Mouse (Mus musculus): ENCODE data around the gene Rdh19.
"Not testable (repeated sequence)": the region's sequence is repeated elsewhere in the genome, so short reads cannot be mapped to it uniquely, and the experiment has no call there.

Gene Rdh19

DNA sequence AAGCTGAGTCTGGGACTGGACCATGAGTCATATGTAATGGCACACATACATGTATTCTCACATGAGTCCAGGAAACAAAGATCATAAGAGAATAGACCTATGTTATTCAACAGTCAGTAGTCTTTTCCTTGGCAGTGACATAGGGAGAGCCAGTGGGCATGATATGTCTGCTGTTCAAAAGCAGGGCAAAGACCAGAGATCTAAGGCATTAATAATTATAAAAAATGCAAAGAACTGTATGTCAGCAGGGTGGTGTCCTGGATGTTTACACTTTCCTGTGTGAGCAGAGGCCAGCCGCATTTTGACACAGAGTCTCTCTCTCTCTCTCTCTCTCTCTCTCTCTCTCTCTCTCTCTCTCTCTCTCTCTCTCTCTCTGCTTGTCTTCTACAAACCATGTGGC, at the start of gene Rdh19:
TSS of gene Rdh19 (plus strand) at position 301 of the 400 bp plus-strand sequence.
- no peak for DNase-seq (ENCODE audit: low read depth)

DNA sequence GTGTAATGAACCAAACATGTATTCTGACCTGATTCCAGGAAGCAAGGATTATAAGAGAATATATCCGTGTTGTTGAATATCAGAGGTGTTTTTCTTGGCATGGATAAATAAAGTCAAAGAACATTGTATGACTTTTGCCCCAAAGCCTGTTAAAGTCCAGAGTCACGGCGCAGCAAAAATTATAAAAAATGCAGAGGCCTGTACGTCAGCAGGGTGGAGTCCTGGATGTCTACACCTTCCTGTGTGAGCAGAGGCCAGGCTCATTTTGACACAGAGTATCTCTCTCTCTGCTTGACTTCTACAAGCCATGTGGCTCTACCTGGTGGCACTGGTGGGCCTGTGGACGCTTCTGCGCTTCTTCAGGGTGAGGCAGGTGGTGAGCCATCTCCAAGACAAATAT, 48.8 kb upstream of the Rdh19 start, which contains the start of gene Rdh16:
TSS of gene Rdh16 (plus strand) at position 262 of the 400 bp plus-strand sequence.
- no peak for DNase-seq (ENCODE audit: low read depth)

DNA sequence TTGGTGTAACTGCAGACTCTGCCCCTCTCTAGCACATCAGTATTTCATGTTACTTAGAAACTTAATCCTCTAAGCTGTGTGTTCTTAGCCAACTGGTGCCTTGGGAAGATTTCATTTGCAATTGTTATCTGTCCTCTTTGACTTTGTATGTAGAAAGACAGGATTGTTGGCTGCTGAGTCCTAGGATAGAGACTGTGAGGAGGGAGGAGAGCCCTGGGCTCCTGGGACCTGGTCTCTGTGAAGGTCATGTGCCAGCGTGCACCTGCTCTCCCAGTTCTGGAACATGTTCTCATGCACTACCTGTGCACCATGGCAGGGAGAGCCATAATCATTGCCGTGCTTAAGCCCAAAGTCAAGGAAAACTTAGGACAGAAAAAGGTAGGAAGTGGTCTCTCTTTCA, 48.1 kb upstream of the Rdh19 start:
- no peak for DNase-seq (ENCODE audit: low read depth)

GRCm38 (mm10) chr10:127802236-127802635, 47.5 kb upstream of the Rdh19 start:
- DNase-seq (ENCODE audit: low read depth) = no peak

- DNase-seq (ENCODE audit: low read depth) = no peak
These were observed 45.3 kb upstream of the Rdh19 start for GRCm38 (mm10) chr10:127804416-127804815.

- DNase-seq (ENCODE audit: low read depth) = no peak
These were observed 33.8 kb upstream of the Rdh19 start for GRCm38 (mm10) chr10:127815888-127816287.

DNA sequence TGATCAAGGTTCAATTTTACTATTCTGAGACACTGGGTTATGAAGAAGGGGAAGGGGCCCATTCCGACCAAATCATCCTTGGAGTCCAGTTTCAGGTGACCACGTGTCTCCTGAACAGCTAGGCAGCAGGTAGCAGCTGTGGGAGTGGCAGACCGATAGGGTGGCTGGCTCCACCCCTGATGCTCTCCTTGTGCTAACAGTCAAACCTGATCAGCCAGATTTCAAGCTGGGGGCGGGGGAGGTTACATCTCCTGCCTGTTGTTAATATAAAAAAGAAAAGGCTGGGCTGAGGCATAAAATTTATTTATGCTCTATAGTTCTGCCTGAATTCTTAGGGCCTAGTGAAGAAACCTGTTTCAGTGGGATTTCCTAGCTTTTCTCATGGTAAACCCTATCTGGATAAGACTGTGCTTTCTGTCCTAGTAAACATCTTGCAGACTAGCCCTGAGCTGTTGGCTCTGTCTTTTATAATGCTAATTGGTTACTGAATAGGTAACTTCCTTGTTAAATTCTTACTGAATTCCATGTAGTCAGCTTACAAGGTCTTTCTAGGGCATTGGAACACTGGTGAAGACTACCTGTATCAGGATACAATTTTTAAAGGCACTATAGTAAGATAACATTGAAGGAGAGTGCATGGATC, 32.3 kb upstream of the Rdh19 start:
- DNase-seq (ENCODE audit: low read depth) = not testable (repeated sequence)

DNA sequence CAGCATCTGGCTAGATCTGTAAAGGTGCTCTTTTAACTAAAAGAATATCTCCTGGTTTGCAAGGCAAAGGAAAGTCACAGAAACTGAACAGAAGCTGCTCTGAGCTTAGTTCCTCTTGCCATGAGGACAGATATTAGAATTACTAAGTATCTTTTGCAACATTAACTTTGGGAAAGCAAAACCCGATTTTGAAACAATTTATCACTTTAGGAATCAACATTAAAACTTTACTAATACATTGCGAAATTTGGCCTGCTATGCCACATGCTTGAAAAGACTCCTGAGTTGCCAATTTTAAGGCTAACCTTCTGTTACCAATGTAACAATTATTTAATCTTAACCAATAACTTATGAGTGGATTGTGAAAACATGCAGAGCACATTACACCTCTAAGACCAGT, 27.9 kb upstream of the Rdh19 start:
- DNase-seq (ENCODE audit: low read depth) = not testable (repeated sequence)

DNA sequence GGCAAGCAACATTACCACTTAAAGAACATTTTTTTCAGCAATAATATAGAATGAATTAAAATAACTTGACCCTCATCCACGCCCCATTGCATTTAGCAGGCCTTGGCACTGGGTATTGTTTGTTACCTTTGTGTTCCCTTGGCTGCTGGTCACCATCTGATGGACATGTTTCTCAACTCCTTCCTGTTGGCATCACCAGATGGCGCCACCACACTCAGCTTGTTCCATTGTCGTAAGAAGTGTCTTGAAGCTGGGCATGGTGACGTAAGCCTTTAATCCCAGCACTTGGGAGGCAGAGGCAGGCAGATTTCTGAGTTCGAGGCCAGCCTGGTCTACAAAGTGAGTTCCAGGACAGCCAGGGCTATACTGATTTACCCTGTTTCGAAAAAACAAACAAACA, 24.3 kb upstream of the Rdh19 start:
- DNase-seq (ENCODE audit: low read depth) = peak; percentile 22

GRCm38 (mm10) chr10:127829121-127829520, 20.6 kb upstream of the Rdh19 start:
- no peak for DNase-seq (ENCODE audit: low read depth)

GRCm38 (mm10) chr10:127834186-127834585, 15.5 kb upstream of the Rdh19 start:
- DNase-seq (ENCODE audit: low read depth) = not testable (repeated sequence)

- no peak for DNase-seq (ENCODE audit: low read depth)
These were observed 14.4 kb upstream of the Rdh19 start for GRCm38 (mm10) chr10:127835292-127835691.

GRCm38 (mm10) chr10:127837793-127838192, 11.9 kb upstream of the Rdh19 start:
- not testable (repeated sequence) for DNase-seq (ENCODE audit: low read depth)

DNA sequence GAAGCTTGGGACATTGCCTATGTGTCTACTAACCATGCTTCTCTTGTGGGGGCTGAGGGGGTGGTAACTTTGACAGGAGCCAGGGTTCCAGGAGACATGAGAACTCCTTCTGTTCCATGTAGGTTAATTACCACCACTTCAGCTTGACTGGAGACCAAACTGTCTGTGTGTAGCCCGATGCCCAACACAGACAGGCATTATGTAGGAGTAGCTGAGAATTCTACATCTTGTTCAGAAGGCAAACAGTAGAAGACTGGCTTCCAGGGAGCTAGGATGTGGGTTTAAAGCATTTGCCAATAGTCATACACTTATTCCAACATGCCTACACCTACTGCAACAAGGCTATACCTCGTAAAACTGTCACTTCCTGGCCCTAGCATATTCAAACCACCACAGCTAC, 11.2 kb upstream of the Rdh19 start:
- no peak for DNase-seq (ENCODE audit: low read depth)

DNA sequence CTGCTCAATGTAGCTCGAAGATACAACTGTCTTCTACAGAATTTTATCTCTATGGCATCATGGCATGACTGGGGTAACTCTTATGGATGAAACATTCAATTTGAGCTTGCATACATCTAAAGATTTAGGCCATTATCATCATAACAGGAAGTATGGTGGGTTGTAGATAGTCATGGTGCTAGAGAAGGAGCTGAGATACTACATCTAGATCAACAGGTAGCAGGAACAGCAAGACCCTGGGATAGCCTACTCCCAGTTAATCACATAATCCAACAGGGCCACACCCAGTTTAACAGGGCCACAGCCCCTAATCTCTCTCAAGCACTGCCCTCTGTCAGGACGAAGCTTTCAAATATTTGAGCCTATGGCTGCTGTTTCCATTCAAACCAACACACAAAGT, 9.0 kb upstream of the Rdh19 start:
- DNase-seq (ENCODE audit: low read depth) = no peak

GRCm38 (mm10) chr10:127845945-127846344, 3.8 kb upstream of the Rdh19 start:
- DNase-seq (ENCODE audit: low read depth) = not testable (repeated sequence)

GRCm38 (mm10) chr10:127848089-127848488, 1.6 kb upstream of the Rdh19 start:
- no peak for DNase-seq (ENCODE audit: low read depth)

DNA sequence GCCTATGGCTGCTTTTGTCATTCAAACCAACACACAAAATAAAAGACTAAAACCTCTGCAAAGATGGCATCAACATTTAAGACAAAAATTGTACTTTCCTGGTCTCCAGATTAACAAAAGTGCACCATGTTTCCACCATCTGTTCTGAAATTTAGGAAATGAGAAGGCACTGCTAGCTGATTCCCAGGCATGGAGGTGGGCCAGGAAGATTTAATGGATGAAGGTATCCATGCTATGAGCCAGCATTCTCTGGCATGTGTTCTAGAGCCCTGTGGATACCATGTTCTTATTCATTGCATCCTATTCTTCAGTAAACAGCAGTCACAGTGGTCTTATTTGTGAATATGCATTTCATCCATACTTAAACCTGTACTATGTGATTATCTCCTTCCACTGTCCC, 6.6 kb downstream of the Rdh19 start:
- DNase-seq (ENCODE audit: low read depth) = no peak

GRCm38 (mm10) chr10:127864931-127865330, 15.2 kb downstream of the Rdh19 start:
- no peak for DNase-seq (ENCODE audit: low read depth)

DNA sequence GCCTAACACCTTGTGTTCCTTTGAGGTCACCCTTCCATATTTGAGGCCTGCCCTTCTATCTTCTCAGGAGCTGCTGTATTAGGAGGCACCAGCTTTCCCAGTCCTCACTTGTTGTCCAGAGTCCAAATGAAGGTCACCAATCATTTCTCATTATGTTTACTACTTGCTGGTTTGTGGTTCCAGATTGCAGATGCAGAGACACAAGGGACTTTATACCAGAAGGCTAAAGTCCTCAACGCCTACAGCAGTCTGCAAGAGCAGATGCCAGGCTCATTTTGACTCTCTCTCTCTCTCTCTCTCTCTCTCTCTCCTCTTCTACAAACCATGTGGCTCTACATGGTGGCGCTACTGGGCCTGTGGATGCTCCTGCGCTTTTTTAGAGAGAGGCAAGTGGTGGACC, 16.5 kb downstream of the Rdh19 start, which contains the start of gene Rdh16f2:
TSS of gene Rdh16f2 (plus strand) at position 243 of the 400 bp plus-strand sequence.
- DNase-seq (ENCODE audit: low read depth) = no peak

- peak; percentile 50 for DNase-seq (ENCODE audit: low read depth)
These were observed 22.8 kb downstream of the Rdh19 start for GRCm38 (mm10) chr10:127872484-127872883.

DNA sequence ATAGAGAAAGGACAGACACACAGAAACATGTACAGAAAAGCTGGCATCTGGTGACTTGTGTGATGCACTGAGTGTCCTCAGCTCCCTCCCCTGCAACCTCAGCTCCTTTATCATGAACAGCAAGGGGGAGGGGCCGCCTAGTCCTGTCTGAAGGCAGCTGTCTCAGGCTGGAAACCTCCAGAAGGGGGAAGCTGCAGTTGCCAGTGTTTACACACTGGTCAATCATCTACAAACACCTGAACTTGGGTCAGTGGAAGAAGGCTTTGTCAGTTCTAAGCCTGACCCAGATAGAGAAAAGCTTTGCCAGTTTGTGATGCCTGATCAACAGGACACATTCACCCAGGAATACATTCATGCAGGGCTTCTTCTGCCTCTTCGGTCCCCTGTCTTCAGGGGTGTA, 28.0 kb downstream of the Rdh19 start:
- DNase-seq (ENCODE audit: low read depth) = no peak

DNA sequence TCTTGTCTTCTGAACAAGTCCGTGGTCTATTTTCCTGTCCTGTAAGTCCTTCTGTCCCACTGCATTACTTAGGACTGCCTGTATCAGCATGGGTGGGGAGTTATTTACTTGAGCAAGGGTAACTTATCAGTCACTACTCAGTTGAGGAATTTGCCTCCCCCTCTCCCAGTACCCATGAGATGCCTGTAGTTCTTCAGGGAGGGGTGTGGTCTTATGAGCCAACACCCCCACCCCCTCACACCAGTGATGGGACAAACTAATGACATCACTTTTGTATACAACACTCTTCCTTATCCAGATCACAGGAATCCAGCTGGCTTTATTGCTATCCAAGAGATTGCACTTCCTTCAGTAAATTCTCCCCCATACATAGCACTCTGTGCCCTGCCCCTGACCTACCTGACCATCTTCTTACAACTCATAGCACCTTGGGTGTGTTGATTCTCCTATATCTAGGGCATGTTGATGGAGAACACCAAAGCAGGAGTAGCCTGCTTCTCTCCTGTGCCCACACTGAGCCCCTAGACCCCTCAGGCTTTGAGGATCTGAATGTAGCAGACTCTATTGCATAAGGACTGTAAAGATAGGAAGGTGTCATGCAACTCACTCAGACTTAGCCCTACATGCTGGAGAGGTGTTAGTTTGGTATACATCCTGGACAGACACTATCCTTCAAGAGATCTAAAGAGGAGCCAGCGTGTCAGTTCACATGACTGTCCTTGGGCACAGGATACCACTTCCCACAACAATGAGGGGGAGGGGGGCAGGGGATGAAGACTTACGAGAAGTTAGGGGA, 28.7 kb downstream of the Rdh19 start:
- no peak for DNase-seq (ENCODE audit: low read depth)
